Mouse (Mus musculus): ENCODE results near the gene S100a2.

The S100a2 gene

DNA sequence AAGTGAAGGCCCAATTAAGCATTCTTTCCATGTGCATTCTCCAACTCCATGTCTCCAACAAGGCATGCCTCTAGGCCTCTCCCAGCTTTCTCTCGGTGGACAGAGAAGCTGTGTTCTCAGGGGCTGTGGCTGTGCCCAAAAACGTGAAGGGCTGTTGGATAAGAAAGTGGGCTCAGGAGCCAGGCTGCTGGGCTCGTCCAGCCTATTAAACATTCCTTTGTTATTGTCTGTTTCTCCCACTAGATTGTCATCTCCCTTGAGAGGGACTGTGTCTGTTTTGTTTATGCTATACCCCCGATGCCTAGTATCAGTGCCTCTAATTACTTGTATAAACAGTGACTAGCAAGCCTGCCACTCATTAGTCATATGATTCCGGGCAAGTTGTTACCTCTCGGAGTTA, 7.7 kb downstream of the S100a2 start:
- no peak for DNase-seq

DNA sequence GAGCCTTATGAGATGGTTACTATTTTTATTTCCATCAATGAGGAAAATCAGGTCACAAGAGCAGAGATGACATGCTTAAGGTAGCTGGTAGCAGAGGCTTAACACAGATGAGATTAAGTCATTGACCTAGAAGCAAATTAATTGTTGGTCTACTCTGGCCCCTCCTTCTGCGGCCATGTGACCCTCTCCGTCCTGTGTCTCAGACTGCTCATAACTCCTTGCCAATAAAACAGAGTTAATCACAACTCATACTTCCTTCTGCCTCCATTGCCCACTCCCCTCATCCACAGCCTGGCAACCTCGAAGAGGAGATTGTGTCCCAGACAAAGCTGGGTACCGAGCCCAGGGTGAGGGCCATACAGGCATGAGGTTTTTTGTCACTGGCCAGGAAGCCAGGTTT, 8.2 kb downstream of the S100a2 start:
- DNase-seq, result peak; percentile 45 to 48

DNA sequence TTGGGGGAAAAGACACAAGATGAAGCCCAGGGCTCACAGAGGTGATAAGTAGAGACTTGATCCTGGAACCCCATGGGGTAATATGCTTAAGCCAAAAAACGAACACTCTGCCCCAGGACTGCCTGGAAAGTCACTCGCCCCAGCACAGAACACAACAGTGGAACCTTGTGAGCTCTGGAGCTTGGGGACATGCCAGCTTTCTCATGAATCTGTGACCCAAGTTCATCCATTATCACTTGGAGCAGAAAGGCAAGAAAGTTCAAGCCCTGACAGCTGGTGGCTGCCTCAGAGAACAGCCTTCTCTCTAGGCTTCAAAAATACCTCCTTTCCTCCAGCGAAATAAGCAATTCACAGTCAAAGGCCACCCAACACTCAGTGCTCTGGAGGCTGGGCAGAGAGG, 9.4 kb downstream of the S100a2 start:
- DNase-seq, result no peak

DNA sequence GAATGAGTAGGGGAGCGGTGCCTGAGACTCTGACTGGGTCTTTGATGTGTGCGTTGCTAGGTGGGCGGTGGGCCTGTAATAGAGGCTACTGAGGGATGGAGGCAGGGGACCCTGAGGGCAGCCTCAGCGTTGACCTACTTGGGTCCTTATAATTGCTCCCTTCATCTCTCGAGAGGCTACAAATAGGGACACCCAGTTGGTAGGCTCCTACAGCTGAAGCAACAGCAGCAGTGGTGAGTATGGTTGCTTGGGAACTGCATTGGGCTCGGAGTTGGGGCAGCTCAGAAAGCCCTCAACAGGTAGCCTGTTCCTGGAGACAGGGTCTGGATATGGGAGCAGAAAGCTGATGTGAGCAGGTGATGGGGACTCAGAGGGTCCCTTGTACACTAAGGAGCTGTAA, 10.0 kb downstream of the S100a2 start:
- no peak for DNase-seq

DNA sequence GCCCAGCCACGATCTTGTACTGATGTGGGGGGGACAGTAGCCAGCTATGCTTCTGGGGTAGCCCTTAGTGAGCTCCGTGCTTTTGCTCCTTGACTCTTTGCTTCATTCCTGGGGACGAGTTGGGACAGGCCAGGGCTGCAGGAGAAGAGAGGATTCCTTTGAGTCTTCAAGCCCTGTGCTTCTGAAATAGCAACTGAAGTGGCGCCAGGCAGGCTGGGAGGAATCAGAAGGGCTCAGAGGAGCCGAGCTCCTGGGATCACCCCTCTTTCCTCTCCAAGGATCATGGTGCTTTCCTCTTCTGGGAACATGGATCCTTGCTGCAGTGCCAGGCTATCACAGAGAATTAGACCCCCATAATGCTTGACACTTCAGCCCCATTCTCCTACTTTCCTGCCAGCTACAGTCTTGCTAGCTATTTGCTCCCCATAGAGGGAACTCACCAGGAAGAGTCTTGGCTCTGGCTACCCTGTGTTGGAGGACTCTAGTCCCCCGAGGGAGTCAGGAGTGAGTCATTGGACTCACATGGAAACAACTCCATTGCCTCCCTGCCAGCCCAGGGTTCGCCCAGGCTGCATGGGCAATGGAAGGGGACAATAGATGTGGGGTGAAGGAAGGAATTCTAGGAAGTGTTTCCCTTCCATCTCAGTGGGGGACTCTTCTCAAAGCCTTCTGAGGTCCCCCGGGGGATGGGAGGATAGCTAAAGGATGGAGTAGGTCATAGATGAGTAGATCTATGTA, 10.6 kb downstream of the S100a2 start:
- no peak for DNase-seq

DNA sequence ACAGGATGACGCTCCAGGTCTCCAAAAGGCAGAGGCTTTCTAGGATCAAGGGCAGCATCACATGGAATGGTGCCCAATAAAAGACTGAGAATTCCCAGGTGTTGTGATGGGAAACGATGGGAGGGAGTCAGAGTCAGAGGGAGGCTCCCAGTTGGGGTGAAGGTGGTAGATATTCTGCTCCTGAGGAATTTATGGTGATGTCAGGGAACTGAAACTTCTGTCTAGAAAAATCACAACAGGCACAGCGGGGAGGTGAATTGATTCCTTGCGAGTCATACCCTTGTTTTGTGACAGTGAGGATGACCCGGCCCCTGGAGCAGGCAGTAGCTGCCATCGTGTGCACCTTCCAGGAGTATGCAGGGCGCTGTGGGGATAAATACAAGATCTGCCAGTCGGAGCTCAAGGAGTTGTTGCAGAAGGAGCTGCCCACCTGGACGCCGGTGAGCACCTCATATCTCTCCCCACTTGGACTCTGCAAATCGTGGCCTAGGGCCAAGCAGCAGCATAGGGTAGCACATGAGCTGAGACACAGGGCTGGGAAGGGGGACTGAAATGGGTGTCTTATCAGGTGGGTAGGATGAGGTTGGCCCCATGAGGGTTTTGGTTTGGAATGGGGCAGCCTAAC, 11.6 kb downstream of the S100a2 start, which contains the start of gene Gm42674:
Gene Gm42674, plus strand, starts transcription at position 419 of the 625 bp plus-strand sequence.
- DNase-seq, result no peak

DNA sequence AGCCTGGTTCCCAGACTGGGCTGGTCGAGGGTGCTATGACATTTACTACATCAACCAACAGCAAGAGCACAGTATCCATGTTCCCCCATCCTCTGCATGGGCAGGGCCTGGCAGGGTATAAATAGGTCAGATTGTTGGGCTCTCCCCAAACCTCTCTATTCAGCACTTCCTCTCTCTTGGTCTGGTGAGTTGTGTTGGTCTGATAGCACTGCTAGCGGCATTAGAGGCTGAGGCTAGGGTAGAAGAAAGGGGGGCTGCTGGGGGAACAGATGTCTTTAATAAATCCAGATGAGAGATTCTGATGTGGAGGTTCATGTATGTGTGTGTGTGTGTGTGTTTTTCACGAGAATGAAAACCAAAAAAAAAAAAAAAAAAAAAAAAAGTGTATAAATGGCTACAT, 13.6 kb downstream of the S100a2 start, which contains the start of gene S100a4:
Gene S100a4, plus strand, starts transcription at position 149 of the 400 bp plus-strand sequence.
- peak; percentile 58 to 63 for DNase-seq

DNA sequence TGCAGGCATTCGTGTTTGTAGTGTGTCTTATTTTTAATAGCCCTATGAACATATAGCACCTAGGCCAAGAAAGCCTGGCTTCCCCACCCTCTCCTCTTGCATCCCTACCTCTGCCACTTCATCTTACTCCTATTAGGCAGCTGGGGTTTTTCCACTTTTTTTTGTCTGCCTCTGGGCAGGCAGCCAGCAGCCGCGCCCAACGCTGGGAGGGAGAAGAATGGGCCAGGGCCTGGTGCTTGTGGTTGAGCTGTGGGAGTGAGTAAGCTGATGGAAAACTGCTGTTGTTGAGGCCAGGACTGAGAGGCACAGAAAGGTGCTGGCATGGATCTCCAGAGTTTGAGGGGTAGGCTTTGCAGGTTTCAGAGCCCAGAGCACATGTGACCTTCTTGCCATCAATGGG, 14.4 kb downstream of the S100a2 start:
- no peak for DNase-seq

DNA sequence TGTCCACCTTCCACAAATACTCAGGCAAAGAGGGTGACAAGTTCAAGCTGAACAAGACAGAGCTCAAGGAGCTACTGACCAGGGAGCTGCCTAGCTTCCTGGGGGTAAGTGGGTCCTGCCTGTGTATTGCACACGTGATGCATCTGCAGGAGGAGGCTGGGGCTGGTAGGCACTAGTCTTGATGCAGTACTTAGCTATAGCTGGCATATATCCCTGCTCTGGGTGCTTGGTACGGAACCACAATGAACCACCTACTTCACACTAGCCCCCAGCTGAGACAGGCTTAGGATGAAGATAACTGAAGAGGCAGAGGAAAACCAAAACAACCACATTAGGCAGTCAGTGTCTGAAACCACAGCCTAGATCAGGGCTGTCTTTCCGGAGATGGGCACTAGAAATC, 15.0 kb downstream of the S100a2 start:
- no peak for DNase-seq

DNA sequence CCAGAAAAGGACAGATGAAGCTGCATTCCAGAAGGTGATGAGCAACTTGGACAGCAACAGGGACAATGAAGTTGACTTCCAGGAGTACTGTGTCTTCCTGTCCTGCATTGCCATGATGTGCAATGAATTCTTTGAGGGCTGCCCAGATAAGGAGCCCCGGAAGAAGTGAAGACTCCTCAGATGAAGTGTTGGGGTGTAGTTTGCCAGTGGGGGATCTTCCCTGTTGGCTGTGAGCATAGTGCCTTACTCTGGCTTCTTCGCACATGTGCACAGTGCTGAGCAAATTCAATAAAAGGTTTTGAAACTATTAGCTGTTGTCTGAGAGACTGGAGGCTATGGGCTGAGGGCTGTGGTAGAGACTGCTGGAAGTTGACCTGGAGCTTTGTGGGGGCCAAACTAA, 15.7 kb downstream of the S100a2 start:
- no peak for DNase-seq

DNA sequence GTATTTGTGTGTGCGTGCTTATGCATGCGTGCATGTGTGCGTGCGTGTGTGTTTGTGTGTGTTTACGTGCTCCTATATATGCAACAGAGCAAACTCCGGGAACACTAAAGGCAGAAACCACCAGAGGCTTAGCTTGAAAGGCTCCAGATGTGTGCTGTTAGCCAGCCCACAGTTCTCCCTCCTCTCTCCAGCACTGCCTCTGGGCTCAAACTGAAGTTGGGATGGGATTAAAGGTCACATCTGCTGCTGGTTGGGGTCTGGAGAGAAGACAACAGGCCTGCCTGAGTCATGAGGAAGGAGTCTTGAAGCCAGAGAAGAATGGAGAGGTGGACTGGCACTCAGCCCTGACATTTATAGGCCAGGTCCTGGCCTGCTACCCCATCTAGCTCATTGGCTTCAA, 16.1 kb downstream of the S100a2 start:
- no peak for DNase-seq

DNA sequence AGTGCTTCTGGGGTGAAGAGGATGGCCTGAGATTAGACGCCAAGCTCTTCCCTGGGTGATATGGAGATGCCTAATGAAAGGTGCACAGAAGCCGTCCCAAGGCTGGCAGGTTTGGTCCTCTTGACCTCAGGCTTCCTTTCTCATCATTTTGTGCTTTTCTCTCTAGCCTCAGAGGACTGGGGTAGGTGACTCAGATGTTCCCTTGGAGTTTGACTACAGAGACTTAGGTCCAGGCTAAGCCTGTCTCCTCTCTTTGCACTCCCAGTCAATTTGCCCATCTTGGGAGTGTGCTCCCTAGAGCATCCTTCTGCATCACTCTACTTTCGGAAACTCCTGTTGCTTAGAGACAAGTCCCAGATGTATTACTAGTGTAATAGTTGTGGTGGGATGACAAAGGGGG, 17.3 kb downstream of the S100a2 start:
- DNase-seq, result no peak

DNA sequence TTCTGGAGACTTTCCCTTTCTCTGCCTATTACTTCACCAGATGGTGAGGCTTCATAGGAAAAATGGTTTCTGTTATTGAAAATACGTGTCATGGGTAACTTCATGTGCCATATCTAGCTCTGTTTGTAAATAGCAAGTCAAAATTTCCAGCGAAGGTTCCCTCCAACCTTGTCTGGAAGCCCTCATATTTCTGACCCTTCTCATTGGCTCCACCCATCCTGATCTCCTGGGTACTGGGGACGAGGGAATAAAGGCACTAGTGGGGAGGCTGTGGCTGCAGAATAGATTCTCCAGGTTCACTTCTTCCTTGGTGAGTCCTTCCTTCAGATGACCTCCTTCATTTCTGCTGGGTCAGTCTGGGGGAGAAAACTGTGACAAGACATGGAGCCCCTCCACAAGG, 18.2 kb downstream of the S100a2 start, which contains the start of gene S100a5:
Gene S100a5, plus strand, starts transcription at position 301 of the 400 bp plus-strand sequence.
- DNase-seq, result no peak

DNA sequence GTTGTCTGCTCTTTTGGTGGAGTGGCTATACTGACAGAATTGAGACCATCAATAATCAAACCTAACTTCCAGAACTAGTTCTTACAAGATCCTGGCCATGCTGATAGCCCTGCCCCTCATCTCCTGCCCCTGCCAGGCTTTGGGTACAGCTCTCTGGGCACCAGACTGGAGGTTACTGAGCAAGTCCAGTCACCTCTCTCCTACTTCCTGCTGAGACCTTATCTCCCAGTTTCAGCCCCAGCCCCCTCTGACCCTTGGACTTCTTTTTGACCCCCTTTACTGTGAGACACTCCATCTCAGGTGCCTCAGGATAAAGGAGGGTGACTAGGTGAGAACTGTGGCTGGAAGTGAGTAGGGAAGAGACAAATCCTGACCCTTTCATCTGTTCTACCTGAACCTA, 19.1 kb downstream of the S100a2 start:
- peak; percentile 26 to 32 for DNase-seq

DNA sequence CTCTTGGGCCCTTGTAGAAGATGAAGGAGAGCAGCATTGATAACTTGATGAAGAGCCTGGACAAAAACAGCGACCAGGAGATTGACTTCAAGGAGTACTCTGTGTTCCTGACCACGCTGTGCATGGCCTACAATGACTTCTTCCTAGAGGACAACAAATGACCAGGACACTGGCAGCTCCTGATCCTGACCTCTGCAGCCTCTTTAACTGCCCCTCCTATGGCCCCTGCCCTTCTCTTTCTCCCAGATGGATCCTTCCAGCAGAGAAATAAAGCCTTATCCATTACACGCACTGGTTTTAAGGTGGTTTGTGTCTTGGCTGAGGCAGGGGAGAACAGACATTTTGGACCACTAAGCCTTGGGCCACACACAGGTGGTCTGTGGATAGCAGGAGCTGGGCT, 21.4 kb downstream of the S100a2 start:
- no peak for DNase-seq

DNA sequence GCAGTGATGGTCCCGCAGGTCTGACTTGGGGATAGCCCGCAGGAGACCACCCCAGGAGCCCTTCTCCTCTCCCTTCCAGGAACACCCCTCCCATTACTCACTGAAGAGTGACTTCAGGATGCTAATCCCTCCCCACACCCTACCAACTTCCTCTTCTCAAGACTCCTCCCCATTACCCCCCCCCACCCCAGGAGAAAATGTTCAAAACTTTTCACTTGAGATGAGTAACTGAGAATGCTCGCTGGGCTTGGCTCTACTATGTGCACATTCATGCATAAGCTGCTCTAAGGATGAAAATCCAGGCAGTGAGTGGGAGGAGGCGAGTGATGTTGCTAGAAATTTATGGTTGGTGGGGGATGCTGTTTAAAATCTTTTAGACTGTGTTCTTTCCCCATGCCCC, 22.0 kb downstream of the S100a2 start:
- DNase-seq, result peak; percentile 45 to 54

DNA sequence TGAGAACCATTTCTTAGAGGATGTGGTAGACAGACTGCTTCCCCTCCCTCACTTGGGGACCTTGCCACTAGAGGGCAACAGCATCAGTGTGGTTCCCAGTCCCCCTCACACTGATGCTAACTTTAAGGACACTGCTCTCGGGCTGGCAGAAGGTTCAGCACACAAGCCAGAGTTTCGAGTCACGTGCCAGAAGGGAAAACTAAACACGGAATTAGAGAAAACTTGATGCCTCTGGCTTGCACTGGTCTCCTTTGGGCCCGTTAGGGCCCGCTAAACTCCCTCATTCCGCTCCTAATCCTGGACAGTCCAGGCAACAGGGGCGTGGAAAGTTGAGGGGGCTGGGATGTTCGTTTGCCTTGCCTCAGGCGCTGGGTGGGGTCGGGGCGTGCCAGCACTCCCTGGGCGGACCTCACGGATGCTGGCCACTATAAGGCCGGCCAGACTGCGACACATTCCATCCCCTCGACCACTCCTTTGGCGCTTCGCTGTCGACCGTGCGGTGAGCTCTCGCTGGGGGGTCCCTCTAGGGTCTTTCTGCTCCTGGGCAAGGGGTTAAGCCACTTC, 22.8 kb downstream of the S100a2 start, which contains the start of gene S100a6:
Gene S100a6, plus strand, starts transcription at position 155 of the 564 bp plus-strand sequence.
- DNase-seq, result peak; percentile 77 to 84

DNA sequence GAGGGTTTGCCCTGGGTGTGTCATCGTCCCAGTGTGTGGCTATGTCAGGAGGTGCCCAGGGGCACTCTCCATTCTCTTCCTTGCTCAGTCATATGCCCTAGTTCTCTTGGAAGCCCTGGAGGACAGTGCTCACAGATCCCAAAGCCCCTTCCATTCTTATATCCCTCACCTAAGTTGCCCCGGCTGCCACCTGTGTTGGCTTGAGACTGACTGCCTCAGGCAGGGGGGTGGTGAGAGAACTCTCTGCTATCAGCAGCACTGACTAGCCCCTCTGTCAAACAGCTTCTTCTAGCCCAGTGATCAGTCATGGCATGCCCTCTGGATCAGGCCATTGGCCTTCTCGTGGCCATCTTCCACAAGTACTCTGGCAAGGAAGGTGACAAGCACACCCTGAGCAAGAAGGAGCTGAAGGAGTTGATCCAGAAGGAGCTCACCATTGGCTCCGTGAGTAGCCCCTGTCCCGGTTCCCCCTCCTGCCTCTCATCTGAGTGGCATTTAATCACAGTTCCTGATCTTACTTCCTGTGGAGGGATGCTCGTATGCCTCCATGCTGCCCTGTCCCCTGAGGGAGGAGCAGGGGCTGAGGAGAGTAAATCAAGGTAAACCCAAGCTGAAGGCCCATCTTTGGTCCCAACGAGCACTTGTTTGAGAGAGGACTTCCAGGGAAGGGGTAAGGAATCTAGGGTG, 23.6 kb downstream of the S100a2 start:
- DNase-seq, result peak; percentile 28 to 35

DNA sequence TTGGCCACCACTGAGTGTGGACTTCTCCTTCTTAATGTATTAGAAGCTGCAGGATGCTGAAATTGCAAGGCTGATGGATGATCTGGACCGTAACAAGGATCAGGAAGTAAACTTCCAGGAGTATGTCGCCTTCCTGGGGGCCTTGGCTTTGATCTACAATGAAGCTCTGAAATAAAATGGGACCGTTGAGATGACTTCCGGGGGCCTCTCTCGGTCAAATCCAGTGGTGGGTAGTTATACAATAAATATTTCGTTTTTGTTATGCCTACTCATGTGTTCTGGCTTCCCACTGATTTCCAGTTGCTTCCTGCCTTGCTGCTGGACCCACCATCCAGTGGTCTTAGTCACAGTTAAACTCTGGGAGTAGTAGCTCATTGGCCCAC, 24.1 kb downstream of the S100a2 start:
- DNase-seq, result no peak

DNA sequence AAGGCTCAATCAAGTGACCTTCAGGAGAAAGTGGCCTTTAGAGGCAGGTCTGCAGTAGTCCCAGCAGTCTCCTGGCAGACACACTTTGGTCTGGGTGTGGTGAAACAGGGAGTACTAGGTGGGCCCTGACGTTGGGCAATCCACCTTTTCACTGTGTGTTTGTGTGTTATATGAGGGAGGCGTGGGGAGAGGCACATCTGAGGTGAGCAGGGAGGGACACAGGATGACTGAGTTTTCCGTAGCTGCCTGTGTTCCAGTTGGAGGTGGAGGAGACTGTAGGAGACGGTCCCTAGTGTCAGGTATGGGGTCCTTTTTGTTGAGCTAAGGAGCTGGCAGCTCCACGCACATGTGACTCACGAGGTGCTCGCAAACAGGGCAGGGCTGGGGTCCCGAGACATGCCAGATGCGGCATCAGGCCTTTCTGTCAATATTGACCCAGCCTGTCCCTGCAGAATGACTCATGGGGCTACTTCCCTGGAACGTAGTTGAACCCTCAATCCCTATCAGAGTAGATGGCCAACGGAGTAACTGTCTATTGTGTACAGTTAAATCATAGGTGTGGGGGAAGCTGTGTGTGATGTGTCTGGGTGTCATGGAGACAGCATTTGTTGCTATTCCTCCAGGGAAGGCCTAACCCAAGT, 24.7 kb downstream of the S100a2 start:
- no peak for DNase-seq

DNA sequence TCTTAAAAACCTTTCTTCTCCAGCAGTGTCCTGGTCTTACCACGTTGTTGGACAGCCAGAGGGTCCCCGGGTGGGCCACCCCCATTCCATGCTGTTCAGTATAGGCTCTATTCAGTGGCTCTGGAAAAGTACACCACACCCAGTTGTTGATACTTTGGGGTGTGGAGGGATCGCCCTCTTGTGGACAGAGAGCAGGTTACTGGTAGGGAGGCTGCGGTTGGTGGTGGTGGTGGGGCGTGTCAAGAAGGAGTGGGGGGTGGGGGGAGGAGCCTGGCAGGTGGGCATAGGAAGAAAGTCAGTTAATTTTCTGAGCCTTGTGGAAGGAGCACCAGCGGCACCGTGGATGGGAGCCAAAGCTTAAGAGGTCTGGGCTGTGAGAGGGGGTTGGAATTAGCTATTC, 25.4 kb downstream of the S100a2 start:
- DNase-seq, result peak; percentile 82 to 87

DNA sequence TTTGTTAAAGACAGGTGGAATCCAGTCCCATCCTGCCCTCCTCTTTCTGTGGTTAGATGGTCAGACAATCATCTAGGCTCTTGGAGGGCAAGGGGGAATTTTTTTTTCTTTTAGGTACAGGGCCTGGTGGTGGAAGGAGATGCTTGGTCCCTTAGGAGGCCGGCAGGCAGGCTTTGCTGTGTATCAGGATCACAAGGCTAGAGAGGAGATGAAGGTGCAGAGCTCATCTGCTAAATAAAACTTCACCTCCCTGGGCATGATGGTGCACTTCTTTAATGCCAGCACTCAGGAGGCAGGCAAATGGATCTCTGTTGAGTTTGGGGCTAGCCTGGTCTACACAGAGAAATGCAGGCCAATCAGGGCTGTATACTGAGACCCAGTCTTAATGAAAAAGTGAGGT, 25.9 kb downstream of the S100a2 start:
- DNase-seq, result no peak

DNA sequence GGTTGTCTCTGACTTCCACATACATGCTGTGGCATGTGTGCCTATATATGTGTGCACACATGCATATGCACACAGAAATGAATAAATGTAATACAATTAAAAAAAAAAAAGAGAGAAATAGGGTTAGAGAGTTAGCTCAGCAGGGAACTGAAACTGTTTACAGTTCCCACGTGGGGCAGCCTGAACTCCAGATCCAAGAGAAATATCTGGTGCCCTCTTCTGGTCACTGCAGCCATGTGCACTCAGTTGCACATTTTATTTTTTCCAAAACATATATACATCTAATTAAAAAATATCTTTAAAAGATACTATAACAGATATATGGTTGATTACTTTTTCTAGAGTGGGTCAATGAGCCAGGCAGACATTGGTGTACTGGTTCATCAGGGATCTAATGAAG, 27.5 kb downstream of the S100a2 start:
- peak; percentile 53 to 63 for DNase-seq

Measured in B cell, adult 2 months (primary cell).